Mouse (Mus musculus): ENCODE measurements around the gene Frg2f1.

- TF ChIP-seq CTCF (IDR thresholded peaks at IDR 0.05; ENCODE audit: low read depth, low read length) (no peak), POLR2A (IDR thresholded peaks at IDR 0.05; ENCODE audit: extremely low read depth, insufficient read depth, low read length) (no peak)
Observed at GRCm38 (mm10) chr4:119526329-119526845, 12.9 kb downstream of the Frg2f1 start.

All from liver, adult 2 months (tissue).